Mouse (Mus musculus) cortical plate, adult 2 months (tissue): ENCODE measurements at regions not wholly inside any gene's neighbourhood (a gene's known extent, or its start where the extent isn't known, plus 50 kb on each side); places are given as distances from the start of the nearest gene placed in this dataset.

ENCODE experiments used
- CTCF ChIP-seq: fragments of 200-500 bp; IDR thresholded peaks from 2 replicates; pipeline ENCODE4 v1.5.1; 2011; ENCODE audit warnings: mild to moderate bottlenecking, control low read depth, low read length; ENCODE audit not compliant: insufficient read depth; ENCODE audit errors: extremely low read depth
- POLR2A ChIP-seq: fragments of 200-500 bp; IDR thresholded peaks from 2 replicates; pipeline ENCODE4 v1.6.1; 2011; ENCODE audit warnings: mild to moderate bottlenecking, low read length, control low read depth; ENCODE audit not compliant: insufficient read depth; ENCODE audit errors: extremely low read depth

DNA sequence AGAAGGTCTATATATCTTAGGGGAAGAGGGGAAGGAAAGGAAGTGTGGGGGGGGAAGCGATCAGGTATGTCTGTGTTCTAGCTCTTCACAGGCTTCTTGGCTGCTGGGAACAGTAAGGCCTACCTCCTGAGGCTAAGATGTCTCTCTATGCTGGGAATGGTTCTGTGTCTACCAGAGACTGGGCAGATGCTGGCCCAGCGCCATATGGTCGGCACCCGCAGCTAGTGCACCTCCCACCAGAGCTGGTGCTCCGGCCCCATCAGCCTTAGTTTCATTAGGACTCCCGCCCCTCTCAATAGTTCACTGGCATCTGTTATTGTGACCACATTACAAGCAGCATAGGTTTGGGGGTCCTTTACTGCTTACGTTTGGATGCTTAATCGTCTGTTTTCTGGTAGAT is 171.6 kb downstream of the Maf start:
- TF ChIP-seq CTCF (no peak), POLR2A (no peak)
